Mouse (Mus musculus) lung, adult 2 months (tissue): ENCODE data around the gene Psmb9.

Experiments used
- CTCF ChIP-seq: fragments of 200-500 bp; IDR thresholded peaks from 2 replicates; pipeline ENCODE4 v1.5.1; 2011; ENCODE audit warnings: mild to moderate bottlenecking, low read length, control low read depth; ENCODE audit not compliant: insufficient read depth
- POLR2A ChIP-seq: fragments of 200-500 bp; IDR thresholded peaks from 2 replicates; pipeline ENCODE4 v1.6.1; 2011; ENCODE audit warnings: low read depth, mild to moderate bottlenecking, control low read depth, low read length, borderline replicate concordance; ENCODE audit errors: extremely low read depth

DNA sequence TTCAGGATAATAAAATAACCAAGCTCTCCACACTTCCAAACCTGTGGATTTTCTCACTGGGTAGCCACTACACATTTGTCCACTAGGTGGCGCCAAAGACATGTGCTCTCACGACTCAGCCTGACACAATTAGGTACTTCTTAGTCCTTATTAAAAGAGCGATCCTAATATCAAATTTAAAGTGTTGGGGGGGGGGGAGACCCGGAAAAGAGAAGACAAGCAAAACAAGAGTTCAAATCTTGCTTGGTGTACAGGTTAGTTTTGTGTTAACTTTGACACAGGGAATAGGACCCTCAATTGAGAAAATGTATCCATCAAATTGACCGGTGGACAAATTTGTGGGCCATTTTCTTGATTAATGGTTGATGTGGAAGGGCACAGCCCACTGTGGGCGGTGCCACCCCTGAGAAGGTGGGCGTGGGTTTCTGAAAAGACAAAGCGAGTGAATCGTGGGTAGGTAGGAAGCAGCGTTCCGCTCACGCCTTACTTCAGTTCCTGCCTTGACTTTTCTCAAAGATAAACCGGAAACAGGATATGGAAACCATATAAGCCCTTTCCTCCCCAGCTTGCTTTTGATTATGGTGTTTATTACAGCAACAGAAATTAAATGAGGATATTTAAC lies 16.6 kb downstream of the Psmb9 start:
- TF ChIP-seq POLR2A (no peak), CTCF (peak; percentile 78)
